Comparison of ENCODE assay signal across 16 mouse cellular contexts in genomic region chr16:7831142-7831541, GRCm38 (mm10).
DNase-seq lines count a peak whose midpoint lies in the region; ATAC-seq lines count a peak whose summit lies in the region.
"Had no signal": no experiment of that assay in that cellular context is flagged by ENCODE, and none has a peak within 500 bp of the region (broad histone marks: within the 10 kb centered on the region; RNA-seq: fewer than 3 reads in every experiment).

No protein-coding gene starts in this region.

- DNase-seq in frontal cortex, postnatal 10 days (ENCODE audit: low spot score in 2 of 2): no peak
- peak; percentile 44 for DNase-seq in left cerebral cortex, adult 11 months (ENCODE audit: low spot score)
- DNase-seq in left cerebral cortex, adult 18-20 months (ENCODE audit: low spot score in 2 of 2): no peak
- peak; percentile 28 for DNase-seq in embryo, embryonic 10 days (ENCODE audit: low spot score)
- DNase-seq in mesoderm, embryonic 11.5 days (ENCODE audit: low read depth, low spot score): peak; percentile 32
- no peak for DNase-seq in Muller cell, postnatal 12 days (ENCODE audit: inconsistent ontology term)
- DNase-seq: adrenal gland, postnatal 14 days; B cell, adult 2 months; gastrocnemius, postnatal 25 days; heart, postnatal 10 days; kidney, adult 2 months; kidney, postnatal 36 days; lung, postnatal 10 days; retina, postnatal 1 day had no signal

- ATAC-seq in frontal cortex, adult (ENCODE audit: low TSS enrichment): peak; percentile 59
- ATAC-seq: activated CD4-positive, CD25-positive, alpha-beta regulatory T cell, adult 4 months had no signal

Comparison
In these comparisons a context has a peak if more than half of its experiments do, and no peak if none do; other contexts are left out.
1. DNase-seq: peak in left cerebral cortex, adult 11 months (single experiment), embryo, embryonic 10 days (single experiment) and mesoderm, embryonic 11.5 days (single experiment); none in frontal cortex, postnatal 10 days (0 of 2), left cerebral cortex, adult 18-20 months (0 of 2) and Muller cell, postnatal 12 days (single experiment).